Mouse (Mus musculus) right cerebral cortex, postnatal 4 days (tissue): ENCODE results near the gene Slc23a3.

Experiments
- DNase-seq: peaks from one replicate; pipeline ENCODE4 v3.0.0-alpha.2; 2022

The Slc23a3 gene

GRCm38 (mm10) chr1:75138448-75138847 is 4.8 kb upstream of the Slc23a3 start:
- no peak for DNase-seq

- no peak for DNase-seq
Measured at GRCm38 (mm10) chr1:75136730-75137129, 3.0 kb upstream of the Slc23a3 start.

GRCm38 (mm10) chr1:75136293-75136692 is 2.6 kb upstream of the Slc23a3 start:
- DNase-seq: no peak

GRCm38 (mm10) chr1:75128641-75129040 is 5.0 kb downstream of the Slc23a3 start:
- no peak for DNase-seq

- DNase-seq: no peak
Measured at GRCm38 (mm10) chr1:75125418-75125817, 8.3 kb downstream of the Slc23a3 start.

GRCm38 (mm10) chr1:75124346-75125321 is 9.1 kb downstream of the Slc23a3 start, which contains the start of gene Nhej1:
TSS of gene Nhej1 (minus strand) at chr1:75125200.
- peak; percentile 97 for DNase-seq

GRCm38 (mm10) chr1:75122211-75122610 is 11.5 kb downstream of the Slc23a3 start:
- DNase-seq: no peak
